Mouse (Mus musculus): ENCODE results near the gene Slc48a1. TPM values are rescaled to one million over a fixed set of nuclear protein-coding genes. Genes with fewer than 3 reads are reported as not detected.
A peak's percentile ranks its signal among the peaks of the same experiment; 100 is the strongest.

Slc48a1 gene
- total RNA-seq, 2 experiments from 2014 or later: 62.0 to 71.0 TPM

DNA sequence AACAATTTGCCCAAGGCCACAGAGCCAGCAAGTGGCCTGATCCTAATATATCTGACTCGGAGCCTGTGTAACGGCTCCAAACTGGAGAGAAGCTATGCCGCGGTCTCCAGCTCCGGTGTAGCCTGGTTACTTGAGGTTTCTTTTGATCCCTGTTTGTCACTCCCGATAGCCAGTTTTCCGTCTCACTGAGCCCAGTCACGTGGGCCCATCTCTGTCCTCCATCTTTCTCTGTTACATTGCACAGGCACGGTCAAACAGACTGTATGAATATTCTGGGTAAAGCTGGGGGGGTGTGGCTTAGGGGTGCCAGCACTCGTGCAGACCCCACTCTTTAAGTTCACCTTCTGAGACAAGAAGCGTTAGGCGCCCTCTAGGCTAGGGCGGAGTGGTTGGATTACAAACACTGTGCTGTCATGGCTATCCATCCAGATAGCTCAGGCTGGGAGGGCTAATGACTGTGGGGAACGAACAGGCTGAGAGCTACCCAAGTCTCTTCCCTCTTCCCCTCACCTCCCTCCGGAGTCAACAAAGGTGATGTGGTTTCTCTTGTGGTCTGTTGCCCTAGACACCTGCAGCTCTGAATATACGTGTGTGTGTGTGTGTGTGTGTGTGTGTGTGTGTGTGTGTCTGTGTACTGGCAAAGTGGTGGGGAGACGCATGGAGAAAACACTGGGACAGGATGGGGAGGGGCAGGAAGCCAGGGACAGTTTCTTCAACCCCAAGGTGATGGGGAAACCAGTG lies 58.0 kb downstream of the Slc48a1 start:
- DNase-seq: no peak
- intact Hi-C loops (cut with DNase I): no loop called here

DNA sequence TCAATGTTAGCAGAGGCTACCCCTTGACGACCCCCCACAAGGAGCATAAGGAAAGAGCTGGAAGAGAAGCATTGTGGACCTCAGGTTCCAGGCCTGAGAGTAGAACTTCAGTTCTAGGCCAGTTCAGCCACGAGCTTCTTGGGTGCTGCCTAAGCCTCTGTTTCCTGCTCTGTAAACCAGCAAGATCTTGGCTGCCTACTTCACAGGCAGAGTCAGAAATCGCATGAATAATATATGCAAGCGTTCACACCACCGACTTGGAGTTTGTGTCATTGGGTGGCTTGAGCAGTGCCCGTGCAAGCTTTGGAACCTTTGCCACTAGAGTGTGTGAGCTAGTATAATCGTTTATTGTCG lies 58.6 kb downstream of the Slc48a1 start:
- intact Hi-C loops (cut with DNase I): no loop called here
- DNase-seq: no peak

DNA sequence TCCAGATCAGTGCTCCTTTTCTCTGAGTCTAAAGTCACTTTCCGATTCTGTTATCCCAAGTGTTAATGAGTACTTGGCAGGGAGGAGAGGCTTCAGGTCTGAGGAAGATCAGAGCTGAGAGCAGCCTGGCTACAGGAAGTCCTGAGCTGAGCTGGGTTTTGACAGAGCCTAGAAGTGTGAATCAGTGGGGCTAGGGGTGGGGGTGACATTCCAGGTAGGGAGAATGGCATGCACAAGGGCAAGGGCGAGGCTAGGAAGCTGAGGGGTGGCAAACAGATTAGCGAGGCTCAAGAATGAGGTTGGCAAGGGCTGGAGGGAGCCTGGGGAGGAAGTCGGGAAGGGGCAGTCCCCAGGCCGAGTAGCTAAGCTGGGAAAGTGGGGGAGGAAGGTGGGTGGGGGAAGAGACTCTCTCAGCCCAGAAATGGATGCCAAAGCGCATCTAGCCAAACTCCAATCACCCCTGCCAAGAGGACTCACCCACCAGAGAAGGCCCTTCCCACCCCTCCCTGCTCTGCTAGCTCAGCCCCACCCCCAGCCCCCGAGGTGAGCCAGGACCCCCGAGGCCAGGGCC lies 59.3 kb downstream of the Slc48a1 start:
- intact Hi-C loops (cut with DNase I): no loop called here
- DNase-seq: peak; percentile 64 to 70

DNA sequence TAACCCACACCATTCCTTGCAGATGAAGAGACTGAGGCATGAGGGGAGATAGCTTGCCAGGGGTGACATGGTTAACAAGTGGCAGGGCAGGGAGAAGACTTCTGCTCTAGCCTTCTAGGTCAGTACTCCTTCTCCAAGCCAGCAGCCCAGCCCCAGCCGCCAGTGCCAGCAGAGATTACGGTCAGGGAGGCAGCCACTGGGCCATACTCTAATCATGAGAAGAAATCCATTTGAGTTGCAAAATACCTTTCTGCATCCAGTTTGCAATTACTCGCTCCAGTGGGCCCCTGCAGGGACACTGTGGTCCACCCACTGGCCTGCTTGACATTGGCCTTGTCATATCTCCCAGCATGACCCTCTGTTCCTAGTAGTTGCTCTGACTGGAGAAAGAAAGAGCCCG lies 60.1 kb downstream of the Slc48a1 start:
- intact Hi-C loops (cut with DNase I): no loop called here
- peak in 1 of 2 experiments; percentile 46 for DNase-seq

DNA sequence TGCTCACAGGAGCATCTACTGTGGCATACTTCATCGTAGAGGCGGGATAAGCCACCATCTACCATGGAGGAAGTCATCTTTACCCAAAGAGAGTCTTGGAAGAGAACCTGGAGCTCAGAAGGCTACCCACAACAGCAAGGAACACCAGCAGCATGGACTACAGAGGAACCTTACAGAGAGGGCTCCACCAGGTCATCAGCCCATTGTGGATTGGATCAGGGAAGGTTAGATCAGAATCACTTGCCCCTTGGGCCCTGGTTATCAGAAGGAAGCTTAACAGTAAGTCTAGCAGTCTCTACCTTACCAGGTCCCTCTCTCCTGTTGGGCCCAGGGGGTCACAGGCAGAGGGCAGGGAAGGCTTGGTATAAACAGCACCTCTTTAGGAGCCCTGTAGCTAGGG lies 60.7 kb downstream of the Slc48a1 start:
- intact Hi-C loops (cut with DNase I): no loop called here

DNA sequence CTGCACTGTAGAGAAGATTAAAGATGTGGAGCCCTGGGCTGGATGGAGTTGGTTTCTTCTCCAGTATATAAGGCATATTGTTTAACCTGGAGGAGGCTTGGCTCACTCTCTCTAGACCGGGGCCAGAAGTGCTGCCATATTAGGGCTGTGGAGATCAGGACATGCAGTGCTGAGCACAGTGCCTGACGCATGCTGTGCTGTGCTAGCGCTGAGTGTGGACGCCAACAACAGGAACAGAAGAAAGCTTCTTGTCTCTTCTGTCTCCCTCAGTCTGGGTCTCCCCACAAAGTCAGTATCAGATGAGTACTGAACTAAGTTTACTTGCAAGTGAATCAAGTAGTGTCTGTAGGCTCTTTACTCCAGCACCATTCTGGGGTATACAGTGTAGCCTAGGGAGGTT lies 61.2 kb downstream of the Slc48a1 start:
- DNase-seq: no peak
- intact Hi-C loops (cut with DNase I): no loop called here

More for the DNA sequence above, 60.7 kb downstream of the Slc48a1 start:
- DNase-seq: no peak

DNA sequence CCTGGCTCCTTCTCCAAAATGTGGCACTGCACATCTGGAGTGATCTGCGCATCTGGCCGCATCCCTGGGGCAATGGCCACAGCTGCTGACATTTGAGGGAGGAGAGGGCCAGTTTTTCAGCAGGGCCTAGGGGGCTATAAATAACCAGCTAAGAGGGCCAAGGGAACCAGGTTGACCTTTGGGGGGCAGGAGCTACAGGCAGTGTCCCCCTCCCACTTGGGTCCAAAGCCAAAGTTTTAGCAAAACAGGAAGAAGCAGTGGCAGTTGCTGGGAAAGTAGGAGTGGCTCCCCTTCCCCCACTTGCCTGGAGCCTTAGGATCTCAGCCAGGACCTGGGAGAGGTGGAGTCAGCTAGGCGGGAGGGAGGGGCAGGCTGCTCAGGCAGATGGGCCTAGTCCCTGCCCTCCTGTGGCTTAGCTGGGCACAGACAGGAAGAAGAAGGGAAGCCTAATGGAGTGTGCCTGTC lies 61.7 kb downstream of the Slc48a1 start:
- DNase-seq: peak; percentile 91 to 92
- intact Hi-C loops (cut with DNase I): loop anchor here (2.0 kb wide), 2 partner anchors 27 to 55 kb away; no protein-coding TSS in a partner anchor

DNA sequence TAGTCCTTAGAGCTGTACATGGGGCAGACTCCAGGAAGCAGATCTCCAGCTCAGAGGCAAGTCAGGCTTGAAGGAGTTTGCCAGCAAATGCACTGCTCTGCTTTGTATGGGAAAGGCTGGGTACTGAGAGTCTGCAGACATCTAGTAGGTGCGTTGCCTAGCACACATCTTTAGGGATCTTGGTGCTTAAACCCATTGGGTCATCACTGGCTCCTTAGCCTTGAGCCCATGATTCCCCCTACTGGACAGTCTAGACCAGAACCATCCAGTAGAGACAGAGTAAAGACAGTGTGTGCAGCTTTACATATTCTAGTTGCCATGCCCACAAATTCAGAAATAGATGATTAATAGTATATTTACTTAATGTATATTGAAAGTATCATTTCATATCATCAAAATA lies 62.5 kb downstream of the Slc48a1 start:
- DNase-seq: no peak
- intact Hi-C loops (cut with DNase I): loop anchor here (2.0 kb wide), 2 partner anchors 28 to 56 kb away; no protein-coding TSS in a partner anchor

DNA sequence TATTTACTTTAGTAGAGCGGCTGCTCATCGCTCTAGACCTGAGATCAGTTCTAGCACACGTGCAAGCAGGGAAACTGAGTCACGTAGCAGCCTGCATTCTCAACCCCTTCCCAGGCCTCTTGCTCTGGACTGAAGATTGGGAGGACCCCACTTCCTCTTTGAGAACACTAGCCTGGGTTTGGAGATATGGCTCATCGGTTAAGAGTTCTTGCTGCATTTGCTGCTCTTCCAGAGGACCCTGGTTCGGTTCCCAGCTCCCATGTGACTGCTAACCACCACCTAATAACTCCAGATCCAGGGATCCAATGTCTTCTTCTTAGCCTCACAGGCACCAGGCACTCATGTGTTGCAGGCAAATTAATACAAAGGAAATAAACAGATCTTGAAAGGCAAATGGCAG lies 63.1 kb downstream of the Slc48a1 start:
- no peak for DNase-seq
- intact Hi-C loops (cut with DNase I): loop anchor here (2.0 kb wide), 2 partner anchors 29 to 57 kb away; no protein-coding TSS in a partner anchor

DNA sequence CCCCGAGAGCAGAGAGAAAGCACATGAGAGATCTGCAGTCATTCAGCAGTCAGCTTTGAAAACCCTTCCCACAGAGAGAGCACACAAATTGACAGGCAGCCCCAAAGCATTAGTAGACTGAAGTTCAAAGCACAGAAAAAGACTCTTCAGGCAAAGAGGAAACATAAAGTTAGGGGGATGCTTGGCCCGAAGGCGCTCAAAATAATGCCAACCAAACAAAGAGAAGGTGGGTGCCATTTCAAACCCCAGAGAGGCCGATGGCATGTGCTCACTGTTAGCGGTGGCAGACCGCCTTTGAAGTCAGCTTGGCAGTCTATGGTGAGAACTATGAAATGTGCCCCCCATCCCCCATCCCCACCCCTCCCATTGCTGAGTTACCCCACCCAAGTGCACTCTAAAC lies 63.7 kb downstream of the Slc48a1 start:
- intact Hi-C loops (cut with DNase I): no loop called here
- DNase-seq: no peak

Other genes with a start within 250 kb of the Slc48a1 start
- 10 to 100 TPM; 14.1 to 15.2 TPM for gene Rpap3, start 72.7 kb upstream of the Slc48a1 start, total RNA-seq (2021)
- 1 to 10 TPM; 3.8 to 4.0 TPM for gene Endou, start 47.2 kb upstream of the Slc48a1 start, total RNA-seq (2021)
- gene Rapgef3, start 10.5 kb upstream of the Slc48a1 start, total RNA-seq (2021): 10 to 100 TPM; 29.2 to 30.7 TPM
- gene Hdac7, start 66.0 kb downstream of the Slc48a1 start, total RNA-seq (2021): 10 to 100 TPM; 57.9 to 59.4 TPM
- gene Vdr, start 132.1 kb downstream of the Slc48a1 start, total RNA-seq (2021): 1 to 10 TPM; 1.6 to 2.3 TPM
- 10 to 100 TPM; 16.6 to 20.9 TPM for gene Tmem106c, start 185.7 kb downstream of the Slc48a1 start, total RNA-seq (2021)
- under 1 TPM; 0.62 to 0.84 TPM for gene Col2a1, start 226.2 kb downstream of the Slc48a1 start, total RNA-seq (2021)

Data from heart, postnatal 10 days (tissue).